Mouse (Mus musculus) neural tube, embryonic 15.5 days (tissue): ENCODE measurements around the gene Scube2. TPM values are rescaled to one million over a fixed set of nuclear protein-coding genes. Genes with fewer than 3 reads are reported as not detected.

ENCODE experiments used
- ATAC-seq: fragments of 200-750 bp; cut with Nextera tagmentation; 2 replicates; pipeline ENCODE4 v1.8.0; 2017; ENCODE audit warnings: mild to moderate bottlenecking, moderate TSS enrichment, moderate library complexity; ENCODE audit not compliant: low FRiP score
- H3K27ac ChIP-seq: fragments of 300-500 bp; sonication (generic); replicated peaks from 2 replicates; pipeline ENCODE4 v1.5.1; 2015; ENCODE audit warnings: mild to moderate bottlenecking, inconsistent platforms
- H3K27me3 ChIP-seq: fragments of 300-500 bp; sonication (generic); replicated peaks from 2 replicates; pipeline ENCODE4 v1.6.1; 2015; ENCODE audit warnings: inconsistent platforms
- H3K36me3 ChIP-seq: fragments of 300-500 bp; sonication (generic); 2 replicates; pipeline ENCODE4 v1.6.1; 2015; ENCODE audit warnings: inconsistent platforms
- H3K4me1 ChIP-seq: fragments of 300-500 bp; sonication (generic); 2 replicates; pipeline ENCODE4 v1.6.1; 2015; ENCODE audit warnings: inconsistent platforms
- H3K4me2 ChIP-seq: fragments of 300-500 bp; sonication (generic); 2 replicates; pipeline ENCODE4 v1.6.1; 2015; ENCODE audit warnings: inconsistent platforms, mild to moderate bottlenecking, moderate library complexity
- H3K4me3 ChIP-seq: fragments of 300-500 bp; sonication (generic); replicated peaks from 2 replicates; pipeline ENCODE4 v1.5.1; 2015; ENCODE audit warnings: mild to moderate bottlenecking, inconsistent platforms
- H3K9ac ChIP-seq: fragments of 300-500 bp; sonication (generic); replicated peaks from 2 replicates; pipeline ENCODE4 v1.6.1; 2015; ENCODE audit warnings: mild to moderate bottlenecking, inconsistent platforms
- H3K9me3 ChIP-seq: fragments of 300-500 bp; sonication (generic); replicated peaks from 2 replicates; pipeline ENCODE4 v1.6.1; 2016; ENCODE audit warnings: inconsistent platforms
- WGBS: fragments of 180-500 bp; shearing (Covaris S2); methylation state at CpG from one replicate; pipeline ENCODE4 v1.1.7; 2015; ENCODE audit warnings: mixed read lengths; 5-methylcytosine and 5-hydroxymethylcytosine counted together
- polyA plus RNA-seq: library from polyadenylated mRNA; unstranded; fragments of >200 nt; fragmentation: Nextera tagmentation; extraction: Ambion mirVana; gene quantifications from 2 replicates; pipeline ENCODE4 v1.2.1, GENCODE M21; 2015

Scube2 gene
- polyA plus RNA-seq, 1 experiment from 2014 or later, result 3.5 TPM

- ATAC-seq, result no peak
- 74% methylated on average over 14 of the region's 14 CpGs for WGBS
- no peak overlapping the region for H3K27ac ChIP-seq
- H3K4me2 ChIP-seq, result no peak overlapping the region
- H3K9ac ChIP-seq, result no peak overlapping the region
- no peaks in the 10 kb centered on the region for H3K36me3 ChIP-seq
- H3K4me1 ChIP-seq, result no peaks in the 10 kb centered on the region
- H3K4me3 ChIP-seq, result no peak overlapping the region
- no peaks in the 10 kb centered on the region for H3K27me3 ChIP-seq
- H3K9me3 ChIP-seq, result no peaks in the 10 kb centered on the region
Measured at GRCm38 (mm10) chr7:109825293-109825692, 40.2 kb downstream of the Scube2 start.

GRCm38 (mm10) chr7:109818600-109818999, 46.9 kb downstream of the Scube2 start:
- Histone ChIP-seq H3K4me2 (no peak overlapping the region), H3K4me3 (no peak overlapping the region), H3K27me3 (no peaks in the 10 kb centered on the region), H3K9me3 (no peaks in the 10 kb centered on the region), H3K4me1 (no peaks in the 10 kb centered on the region), H3K9ac (no peak overlapping the region), H3K27ac (no peak overlapping the region), H3K36me3 (no peaks in the 10 kb centered on the region)
- 93% methylated on average over 4 of the region's 4 CpGs for WGBS
- ATAC-seq, result no peak

- Histone ChIP-seq H3K4me2 (no peak overlapping the region), H3K27me3 (no peaks in the 10 kb centered on the region), H3K9me3 (no peaks in the 10 kb centered on the region), H3K4me1 (peaks cover 4% of the 10 kb centered on the region; the same call in 1 of the 2 replicates), H3K4me3 (no peak overlapping the region), H3K27ac (no peak overlapping the region), H3K36me3 (no peaks in the 10 kb centered on the region), H3K9ac (no peak overlapping the region)
- no peak for ATAC-seq
Measured at GRCm38 (mm10) chr7:109817954-109818353, 47.5 kb downstream of the Scube2 start.

GRCm38 (mm10) chr7:109813330-109814140, 51.9 kb downstream of the Scube2 start:
- H3K4me3 ChIP-seq, result no peak overlapping the region
- no peak overlapping the region for H3K4me2 ChIP-seq
- H3K36me3 ChIP-seq, result no peaks in the 10 kb centered on the region
- H3K4me1 ChIP-seq, result peaks cover 6% of the 10 kb centered on the region; the same call in 1 of the 2 replicates
- 19% methylated on average over 4 of the region's 4 CpGs for WGBS
- H3K9ac ChIP-seq, result no peak overlapping the region
- no peaks in the 10 kb centered on the region for H3K27me3 ChIP-seq
- no peak for ATAC-seq
- H3K27ac ChIP-seq, result no peak overlapping the region
- H3K9me3 ChIP-seq, result no peaks in the 10 kb centered on the region

- Histone ChIP-seq H3K4me1 (peaks cover under 1% of the 10 kb centered on the region; the same call in 1 of the 2 replicates), H3K27ac (no peak overlapping the region), H3K9ac (no peak overlapping the region), H3K9me3 (no peaks in the 10 kb centered on the region), H3K27me3 (no peaks in the 10 kb centered on the region), H3K4me3 (no peak overlapping the region), H3K4me2 (no peak overlapping the region), H3K36me3 (no peaks in the 10 kb centered on the region)
- ATAC-seq, result no peak
- 86% methylated on average over 8 of the region's 8 CpGs for WGBS
Measured at GRCm38 (mm10) chr7:109807616-109808485, 57.6 kb downstream of the Scube2 start.

- Histone ChIP-seq H3K9me3 (no peaks in the 10 kb centered on the region), H3K4me1 (no peaks in the 10 kb centered on the region), H3K27me3 (no peaks in the 10 kb centered on the region), H3K4me3 (no peak overlapping the region), H3K27ac (no peak overlapping the region), H3K4me2 (no peak overlapping the region), H3K9ac (no peak overlapping the region), H3K36me3 (no peaks in the 10 kb centered on the region)
- 73% methylated on average over 6 of the region's 6 CpGs for WGBS
- ATAC-seq, result no peak
Measured at GRCm38 (mm10) chr7:109804843-109805242, 60.6 kb downstream of the Scube2 start.

- H3K36me3 ChIP-seq, result no peaks in the 10 kb centered on the region
- 98% methylated on average over 6 of the region's 6 CpGs for WGBS
Measured at GRCm38 (mm10) chr7:109804355-109804754, 61.1 kb downstream of the Scube2 start.

GRCm38 (mm10) chr7:109803516-109803915, 62.0 kb downstream of the Scube2 start:
- H3K4me2 ChIP-seq, result no peak overlapping the region
- no peaks in the 10 kb centered on the region for H3K9me3 ChIP-seq
- no peak overlapping the region for H3K27ac ChIP-seq
- no peaks in the 10 kb centered on the region for H3K4me1 ChIP-seq
- 82% methylated on average over 1 of the region's 1 CpGs for WGBS
- ATAC-seq, result no peak
- H3K27me3 ChIP-seq, result no peaks in the 10 kb centered on the region
- H3K9ac ChIP-seq, result no peak overlapping the region
- no peaks in the 10 kb centered on the region for H3K36me3 ChIP-seq
- no peak overlapping the region for H3K4me3 ChIP-seq

More at GRCm38 (mm10) chr7:109804355-109804754, 61.1 kb downstream of the Scube2 start:
- H3K4me1 ChIP-seq, result no peaks in the 10 kb centered on the region
- H3K27me3 ChIP-seq, result no peaks in the 10 kb centered on the region
- H3K27ac ChIP-seq, result no peak overlapping the region
- H3K9me3 ChIP-seq, result no peaks in the 10 kb centered on the region
- no peak overlapping the region for H3K4me2 ChIP-seq
- no peak for ATAC-seq
- no peak overlapping the region for H3K4me3 ChIP-seq
- no peak overlapping the region for H3K9ac ChIP-seq

GRCm38 (mm10) chr7:109800626-109801025, 64.9 kb downstream of the Scube2 start:
- no peak overlapping the region for H3K4me2 ChIP-seq
- H3K4me1 ChIP-seq, result no peaks in the 10 kb centered on the region
- H3K4me3 ChIP-seq, result no peak overlapping the region
- no peak for ATAC-seq
- no peaks in the 10 kb centered on the region for H3K27me3 ChIP-seq
- H3K9me3 ChIP-seq, result no peaks in the 10 kb centered on the region
- H3K27ac ChIP-seq, result no peak overlapping the region
- H3K36me3 ChIP-seq, result no peaks in the 10 kb centered on the region
- 94% methylated on average over 4 of the region's 4 CpGs for WGBS
- no peak overlapping the region for H3K9ac ChIP-seq

- Histone ChIP-seq H3K36me3 (no peaks in the 10 kb centered on the region), H3K27me3 (no peaks in the 10 kb centered on the region), H3K9me3 (no peaks in the 10 kb centered on the region), H3K4me2 (no peak overlapping the region), H3K4me1 (no peaks in the 10 kb centered on the region), H3K4me3 (no peak overlapping the region), H3K9ac (no peak overlapping the region), H3K27ac (no peak overlapping the region)
- WGBS, result 78% methylated on average over 11 of the region's 11 CpGs
- ATAC-seq, result no peak
Measured at GRCm38 (mm10) chr7:109799168-109799567, 66.3 kb downstream of the Scube2 start.

- H3K4me3 ChIP-seq, result no peak overlapping the region
- no peaks in the 10 kb centered on the region for H3K9me3 ChIP-seq
- no peak overlapping the region for H3K9ac ChIP-seq
- ATAC-seq, result no peak
- H3K27ac ChIP-seq, result no peak overlapping the region
- no peaks in the 10 kb centered on the region for H3K27me3 ChIP-seq
- 86% methylated on average over 5 of the region's 5 CpGs for WGBS
- no peaks in the 10 kb centered on the region for H3K4me1 ChIP-seq
- H3K4me2 ChIP-seq, result no peak overlapping the region
- H3K36me3 ChIP-seq, result no peaks in the 10 kb centered on the region
Measured at GRCm38 (mm10) chr7:109795564-109795963, 69.9 kb downstream of the Scube2 start.

GRCm38 (mm10) chr7:109794556-109794955, 70.9 kb downstream of the Scube2 start:
- Histone ChIP-seq H3K4me2 (no peak overlapping the region), H3K27me3 (no peaks in the 10 kb centered on the region), H3K36me3 (no peaks in the 10 kb centered on the region), H3K27ac (no peak overlapping the region), H3K4me3 (no peak overlapping the region), H3K9me3 (no peaks in the 10 kb centered on the region), H3K9ac (no peak overlapping the region), H3K4me1 (no peaks in the 10 kb centered on the region)
- ATAC-seq, result no peak
- 57% methylated on average over 2 of the region's 2 CpGs for WGBS
